Mouse (Mus musculus): ENCODE measurements around the gene Rdh11. TPM values are rescaled to one million over a fixed set of nuclear protein-coding genes. Genes with fewer than 3 reads are reported as not detected.

Rdh11 gene
- total and polyA plus RNA-seq, 3 experiments: 1.6 to 3.2 (median 2.3) TPM

GRCm38 (mm10) chr12:79136949-79137348 is 55.1 kb downstream of the Rdh11 start:
- Histone ChIP-seq H3K4me1 (ENCODE audit: control insufficient read depth, insufficient read depth, low read length) (no peaks in the 10 kb centered on the region), H3K9ac (ENCODE audit: low read depth, low read length) (no peak overlapping the region), H3K36me3 (ENCODE audit: control insufficient read depth, insufficient read depth, low read length) (no peaks in the 10 kb centered on the region), H3K27me3 (ENCODE audit: control insufficient read depth, insufficient read depth, low read length) (peaks cover 4% of the 10 kb centered on the region), H3K4me3 (no peak overlapping the region), H3K79me2 (replicated peaks; ENCODE audit: control insufficient read depth, insufficient read depth, low read length) (no peaks in the 10 kb centered on the region), H3K27ac (no peak overlapping the region)
- intact Hi-C loops (cut with DNase I): no loop called here
- DNase-seq: no peak
- TF ChIP-seq EP300 (IDR thresholded peaks at IDR 0.05; ENCODE audit: insufficient read depth, low read depth, low read length) (no peak), POLR2A (IDR thresholded peaks at IDR 0.05; ENCODE audit: insufficient read depth, low read depth, low read length) (no peak), CTCF (IDR thresholded peaks at IDR 0.05) (no peak)
- WGBS: 81% methylated on average over 7 of the region's 7 CpGs

GRCm38 (mm10) chr12:79135105-79135504 is 57.0 kb downstream of the Rdh11 start:
- Histone ChIP-seq H3K9ac (ENCODE audit: low read depth, low read length) (no peak overlapping the region), H3K27ac (no peak overlapping the region), H3K4me3 (no peak overlapping the region), H3K36me3 (ENCODE audit: control insufficient read depth, insufficient read depth, low read length) (no peaks in the 10 kb centered on the region), H3K27me3 (ENCODE audit: control insufficient read depth, insufficient read depth, low read length) (peaks cover 10% of the 10 kb centered on the region), H3K79me2 (replicated peaks; ENCODE audit: control insufficient read depth, insufficient read depth, low read length) (no peaks in the 10 kb centered on the region), H3K4me1 (ENCODE audit: control insufficient read depth, insufficient read depth, low read length) (no peaks in the 10 kb centered on the region)
- DNase-seq: no peak
- WGBS: 33% methylated on average over 4 of the region's 4 CpGs
- intact Hi-C loops (cut with DNase I): no loop called here
- TF ChIP-seq POLR2A (IDR thresholded peaks at IDR 0.05; ENCODE audit: insufficient read depth, low read depth, low read length): no peak
- TF ChIP-seq CTCF (IDR thresholded peaks at IDR 0.05): no peak
- TF ChIP-seq EP300 (IDR thresholded peaks at IDR 0.05; ENCODE audit: insufficient read depth, low read depth, low read length): no peak

GRCm38 (mm10) chr12:79134676-79135075 is 57.4 kb downstream of the Rdh11 start:
- TF ChIP-seq EP300 (IDR thresholded peaks at IDR 0.05; ENCODE audit: insufficient read depth, low read depth, low read length): no peak
- no peak for TF ChIP-seq POLR2A (IDR thresholded peaks at IDR 0.05; ENCODE audit: insufficient read depth, low read depth, low read length)
- TF ChIP-seq CTCF (IDR thresholded peaks at IDR 0.05): no peak
- no peaks in the 10 kb centered on the region for H3K36me3 ChIP-seq (ENCODE audit: control insufficient read depth, insufficient read depth, low read length)

DNA sequence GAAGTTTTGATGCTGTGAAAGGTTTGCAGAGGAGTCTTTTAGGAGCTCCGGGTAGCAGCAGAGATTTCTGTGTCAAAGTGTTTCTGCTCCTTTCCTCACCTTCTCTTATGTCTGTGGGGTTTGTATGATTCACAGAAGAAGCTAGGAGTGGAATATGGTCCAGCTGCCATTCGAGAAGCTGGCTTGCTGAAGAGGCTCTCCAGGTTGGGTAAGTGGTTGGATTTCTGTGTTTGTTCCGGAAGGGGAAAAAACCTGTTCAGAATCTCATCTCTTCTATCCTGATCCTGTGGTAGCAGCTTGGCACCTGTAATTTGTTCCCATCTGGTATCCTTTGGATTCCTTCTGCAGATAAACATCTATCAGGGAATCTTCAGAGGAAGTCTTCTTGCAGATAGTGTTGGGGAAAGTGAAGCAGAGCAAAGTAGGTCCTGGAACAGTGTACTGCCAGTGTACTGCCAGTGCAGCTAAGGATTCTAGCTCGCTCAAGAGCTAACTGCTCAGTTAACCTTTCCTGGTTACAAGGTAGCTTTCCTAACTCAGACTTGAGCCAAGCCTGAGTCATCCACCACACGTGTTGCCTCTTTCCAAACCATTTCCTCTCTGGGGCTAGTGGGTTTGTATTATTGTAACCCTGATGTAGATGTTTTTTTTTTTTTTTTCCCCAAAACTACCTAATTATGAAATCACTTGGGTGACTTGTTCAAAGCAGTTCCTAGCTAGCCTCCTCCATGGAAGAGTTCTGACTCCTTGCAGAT is 60.2 kb downstream of the Rdh11 start:
- Histone ChIP-seq H3K79me2 (replicated peaks; ENCODE audit: control insufficient read depth, insufficient read depth, low read length) (no peaks in the 10 kb centered on the region), H3K27me3 (ENCODE audit: control insufficient read depth, insufficient read depth, low read length) (peaks cover 10% of the 10 kb centered on the region), H3K27ac (no peak overlapping the region), H3K4me1 (ENCODE audit: control insufficient read depth, insufficient read depth, low read length) (no peaks in the 10 kb centered on the region), H3K36me3 (ENCODE audit: control insufficient read depth, insufficient read depth, low read length) (no peaks in the 10 kb centered on the region), H3K4me3 (no peak overlapping the region), H3K9ac (ENCODE audit: low read depth, low read length) (no peak overlapping the region)
- intact Hi-C loops (cut with DNase I): no loop called here
- no peak for TF ChIP-seq CTCF (IDR thresholded peaks at IDR 0.05)
- TF ChIP-seq EP300 (IDR thresholded peaks at IDR 0.05; ENCODE audit: insufficient read depth, low read depth, low read length): no peak
- TF ChIP-seq POLR2A (IDR thresholded peaks at IDR 0.05; ENCODE audit: insufficient read depth, low read depth, low read length): no peak
- WGBS: 31% methylated on average over 5 of the region's 5 CpGs
- no peak for DNase-seq

More at GRCm38 (mm10) chr12:79134676-79135075, 57.4 kb downstream of the Rdh11 start:
- intact Hi-C loops (cut with DNase I): no loop called here
- Histone ChIP-seq H3K27me3 (ENCODE audit: control insufficient read depth, insufficient read depth, low read length) (peaks cover 10% of the 10 kb centered on the region), H3K4me3 (no peak overlapping the region), H3K9ac (ENCODE audit: low read depth, low read length) (no peak overlapping the region), H3K4me1 (ENCODE audit: control insufficient read depth, insufficient read depth, low read length) (no peaks in the 10 kb centered on the region), H3K27ac (no peak overlapping the region), H3K79me2 (replicated peaks; ENCODE audit: control insufficient read depth, insufficient read depth, low read length) (no peaks in the 10 kb centered on the region)
- DNase-seq: no peak
- WGBS: 33% methylated on average over 8 of the region's 8 CpGs

- no peaks in the 10 kb centered on the region for H3K79me2 ChIP-seq (replicated peaks; ENCODE audit: control insufficient read depth, insufficient read depth, low read length)
- TF ChIP-seq POLR2A (IDR thresholded peaks at IDR 0.05; ENCODE audit: insufficient read depth, low read depth, low read length) (no peak), EP300 (IDR thresholded peaks at IDR 0.05; ENCODE audit: insufficient read depth, low read depth, low read length) (no peak), CTCF (IDR thresholded peaks at IDR 0.05) (no peak)
- no peaks in the 10 kb centered on the region for H3K36me3 ChIP-seq (ENCODE audit: control insufficient read depth, insufficient read depth, low read length)
- no peak overlapping the region for H3K4me3 ChIP-seq
- no peak overlapping the region for H3K27ac ChIP-seq
- no peak overlapping the region for H3K9ac ChIP-seq (ENCODE audit: low read depth, low read length)
- H3K4me1 ChIP-seq (ENCODE audit: control insufficient read depth, insufficient read depth, low read length): no peaks in the 10 kb centered on the region
- peaks cover 10% of the 10 kb centered on the region for H3K27me3 ChIP-seq (ENCODE audit: control insufficient read depth, insufficient read depth, low read length)
- DNase-seq: no peak
- 2% methylated on average over 22 of the region's 22 CpGs for WGBS
- intact Hi-C loops (cut with DNase I): no loop called here
Observed at GRCm38 (mm10) chr12:79131178-79131675, 60.9 kb downstream of the Rdh11 start.

All from heart, adult 2 months (tissue).